Comparison of ENCODE assay signal across 13 mouse cellular contexts in the genomic region with DNA sequence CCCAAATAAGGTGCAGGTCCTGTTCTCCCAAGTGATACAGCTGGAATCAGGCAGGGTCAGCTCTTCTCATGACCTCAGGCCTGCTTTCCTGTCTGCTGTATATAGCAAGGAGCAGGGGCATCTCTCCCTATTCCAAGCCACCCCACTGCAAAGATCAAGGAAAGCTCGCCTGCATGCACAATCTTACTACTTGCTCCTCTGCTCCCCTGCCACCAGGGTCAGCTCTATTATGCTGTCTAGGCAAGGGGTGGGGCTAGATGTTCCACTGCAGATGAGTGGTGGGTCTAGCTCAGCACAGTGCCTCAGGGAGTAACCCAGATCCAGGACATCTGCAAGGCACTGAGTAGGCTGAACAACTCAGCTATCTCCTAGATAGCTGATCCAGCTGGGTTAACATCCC.
"Had no signal": no experiment of that assay in that cellular context is flagged by ENCODE, and none has a peak within 500 bp of the region (broad histone marks: within the 10 kb centered on the region; RNA-seq: fewer than 3 reads in every experiment).

No protein-coding gene starts in this region.

- H3K4me2 ChIP-seq: intestine, embryonic 15.5 days; kidney, embryonic 15.5 days; liver, embryonic 13.5 days; neural tube, embryonic 13.5 days had no signal

- H3K4me1 ChIP-seq: intestine, embryonic 15.5 days; kidney, embryonic 15.5 days; liver, embryonic 13.5 days; neural tube, embryonic 13.5 days had no signal

- H3K9me3 ChIP-seq: intestine, embryonic 15.5 days; kidney, embryonic 15.5 days; liver, embryonic 13.5 days; neural tube, embryonic 13.5 days had no signal

- H3K4me3 ChIP-seq: intestine, embryonic 15.5 days; kidney, embryonic 15.5 days; liver, embryonic 13.5 days; neural tube, embryonic 13.5 days had no signal

- H3K36me3 ChIP-seq: intestine, embryonic 15.5 days; kidney, embryonic 15.5 days; liver, embryonic 13.5 days; neural tube, embryonic 13.5 days had no signal

- ATAC-seq: intestine, embryonic 15.5 days had no signal

- H3K27ac ChIP-seq: intestine, embryonic 15.5 days; kidney, embryonic 15.5 days; liver, embryonic 13.5 days; neural tube, embryonic 13.5 days had no signal

- DNase-seq: kidney, adult 11 months; kidney, adult 8-10 months; kidney, postnatal 10 days; kidney, postnatal 36 days; left cerebral cortex, postnatal 4 days; liver, embryonic 13.5 days; lung, adult 2 months; lung, postnatal 14 days; lung, postnatal 4 days; thymus, postnatal 25 days had no signal

- H3K9ac ChIP-seq: intestine, embryonic 15.5 days; kidney, embryonic 15.5 days; liver, embryonic 13.5 days; neural tube, embryonic 13.5 days had no signal

- H3K27me3 ChIP-seq: intestine, embryonic 15.5 days; kidney, embryonic 15.5 days; liver, embryonic 13.5 days; neural tube, embryonic 13.5 days had no signal
